Mouse (Mus musculus): ENCODE measurements at regions not wholly inside any gene's neighbourhood (a gene's known extent, or its start where the extent isn't known, plus 50 kb on each side); places are given as distances from the start of the nearest gene placed in this dataset.

- 1% methylated on average over 11 of the region's 12 CpGs for WGBS
- Histone ChIP-seq H3K27me3 (no peaks in the 10 kb centered on the region), H3K4me3 (peak overlapping the region; percentile 52), H3K27ac (peak overlapping the region; percentile 98), H3K9ac (peak overlapping the region; percentile 71), H3K36me3 (ENCODE audit: poor library complexity, severe bottlenecking) (no peaks in the 10 kb centered on the region), H3K9me3 (replicated peaks) (no peaks in the 10 kb centered on the region), H3K4me1 (peaks cover 34% of the 10 kb centered on the region), H3K4me2 (peak overlapping the region; percentile 65)
- peak; percentile 26; the same call in 1 of the 2 replicates for ATAC-seq
These were observed 227.1 kb upstream of the Tprg start for GRCm38 (mm10) chr16:25059504-25059992.

- H3K9ac ChIP-seq, result no peak overlapping the region
- peak overlapping the region; percentile 65; the same call in 1 of the 2 replicates for H3K4me2 ChIP-seq
- no peaks in the 10 kb centered on the region for H3K9me3 ChIP-seq (replicated peaks)
- no peak overlapping the region for H3K4me3 ChIP-seq
- H3K36me3 ChIP-seq (ENCODE audit: poor library complexity, severe bottlenecking), result no peaks in the 10 kb centered on the region
- H3K27me3 ChIP-seq, result no peaks in the 10 kb centered on the region
- H3K27ac ChIP-seq, result peak overlapping the region; percentile 98
- no peak for ATAC-seq
- WGBS, result 82% methylated on average over 8 of the region's 8 CpGs
- peaks cover 32% of the 10 kb centered on the region for H3K4me1 ChIP-seq
These were observed 226.4 kb upstream of the Tprg start for GRCm38 (mm10) chr16:25060266-25060665.

- WGBS, result 89% methylated on average over 4 of the region's 4 CpGs
- Histone ChIP-seq H3K4me3 (no peak overlapping the region), H3K9me3 (replicated peaks) (no peaks in the 10 kb centered on the region), H3K9ac (no peak overlapping the region), H3K27me3 (no peaks in the 10 kb centered on the region), H3K27ac (no peak overlapping the region), H3K36me3 (ENCODE audit: poor library complexity, severe bottlenecking) (no peaks in the 10 kb centered on the region), H3K4me2 (no peak overlapping the region), H3K4me1 (peaks cover 27% of the 10 kb centered on the region)
- ATAC-seq, result no peak
These were observed 225.0 kb upstream of the Tprg start for GRCm38 (mm10) chr16:25061631-25062030.

- H3K4me3 ChIP-seq, result no peak overlapping the region
- peaks cover 12% of the 10 kb centered on the region for H3K4me1 ChIP-seq
- H3K36me3 ChIP-seq (ENCODE audit: poor library complexity, severe bottlenecking), result no peaks in the 10 kb centered on the region
- H3K4me2 ChIP-seq, result no peak overlapping the region
- H3K27ac ChIP-seq, result no peak overlapping the region
- H3K9me3 ChIP-seq (replicated peaks), result no peaks in the 10 kb centered on the region
- no peaks in the 10 kb centered on the region for H3K27me3 ChIP-seq
- H3K9ac ChIP-seq, result no peak overlapping the region
- ATAC-seq, result no peak
These were observed 222.6 kb upstream of the Tprg start for GRCm38 (mm10) chr16:25063981-25064380.

- H3K27ac ChIP-seq, result no peak overlapping the region
- 8% methylated on average over 4 of the region's 4 CpGs for WGBS
- H3K9ac ChIP-seq, result no peak overlapping the region
- no peak overlapping the region for H3K4me3 ChIP-seq
- no peaks in the 10 kb centered on the region for H3K36me3 ChIP-seq (ENCODE audit: poor library complexity, severe bottlenecking)
- H3K4me1 ChIP-seq, result peaks cover 10% of the 10 kb centered on the region
- no peaks in the 10 kb centered on the region for H3K9me3 ChIP-seq (replicated peaks)
- H3K27me3 ChIP-seq, result no peaks in the 10 kb centered on the region
- ATAC-seq, result peak; percentile 51
- H3K4me2 ChIP-seq, result no peak overlapping the region
These were observed 222.1 kb upstream of the Tprg start for GRCm38 (mm10) chr16:25064538-25064937.

GRCm38 (mm10) chr16:25066822-25067221 is 219.8 kb upstream of the Tprg start:
- 89% methylated on average over 7 of the region's 7 CpGs for WGBS

GRCm38 (mm10) chr16:25067276-25068249 is 219.1 kb upstream of the Tprg start:
- Histone ChIP-seq H3K4me2 (no peak overlapping the region), H3K27ac (no peak overlapping the region), H3K9ac (no peak overlapping the region), H3K9me3 (replicated peaks) (no peaks in the 10 kb centered on the region), H3K4me3 (no peak overlapping the region), H3K27me3 (no peaks in the 10 kb centered on the region), H3K36me3 (ENCODE audit: poor library complexity, severe bottlenecking) (no peaks in the 10 kb centered on the region), H3K4me1 (no peaks in the 10 kb centered on the region)
- 53% methylated on average over 8 of the region's 8 CpGs for WGBS
- ATAC-seq, result peak; percentile 28; the same call in 1 of the 2 replicates

More at GRCm38 (mm10) chr16:25066822-25067221, 219.8 kb upstream of the Tprg start:
- Histone ChIP-seq H3K4me1 (no peaks in the 10 kb centered on the region), H3K27me3 (no peaks in the 10 kb centered on the region), H3K9me3 (replicated peaks) (no peaks in the 10 kb centered on the region), H3K36me3 (ENCODE audit: poor library complexity, severe bottlenecking) (no peaks in the 10 kb centered on the region), H3K4me2 (no peak overlapping the region), H3K27ac (no peak overlapping the region), H3K9ac (no peak overlapping the region), H3K4me3 (no peak overlapping the region)
- ATAC-seq, result no peak

GRCm38 (mm10) chr16:25080811-25081210 is 205.8 kb upstream of the Tprg start:
- ATAC-seq, result no peak
- Histone ChIP-seq H3K27ac (no peak overlapping the region), H3K4me1 (no peaks in the 10 kb centered on the region), H3K27me3 (no peaks in the 10 kb centered on the region), H3K4me3 (no peak overlapping the region), H3K9me3 (replicated peaks) (no peaks in the 10 kb centered on the region), H3K9ac (no peak overlapping the region), H3K4me2 (no peak overlapping the region), H3K36me3 (ENCODE audit: poor library complexity, severe bottlenecking) (no peaks in the 10 kb centered on the region)
- WGBS, result 94% methylated on average over 6 of the region's 6 CpGs

- no peaks in the 10 kb centered on the region for H3K27me3 ChIP-seq
- H3K36me3 ChIP-seq (ENCODE audit: poor library complexity, severe bottlenecking), result no peaks in the 10 kb centered on the region
- H3K9ac ChIP-seq, result no peak overlapping the region
- peaks cover 11% of the 10 kb centered on the region for H3K4me1 ChIP-seq
- H3K4me3 ChIP-seq, result no peak overlapping the region
- WGBS, result 94% methylated on average over 1 of the region's 1 CpGs
- ATAC-seq, result no peak
- H3K4me2 ChIP-seq, result no peak overlapping the region
- H3K9me3 ChIP-seq (replicated peaks), result no peaks in the 10 kb centered on the region
- no peak overlapping the region for H3K27ac ChIP-seq
These were observed 202.9 kb upstream of the Tprg start for GRCm38 (mm10) chr16:25083729-25084128.

GRCm38 (mm10) chr16:25087741-25088648 is 198.6 kb upstream of the Tprg start:
- Histone ChIP-seq H3K27ac (peak overlapping the region; percentile 10; the same call in 1 of the 2 replicates), H3K27me3 (no peaks in the 10 kb centered on the region), H3K9ac (no peak overlapping the region), H3K4me2 (no peak overlapping the region), H3K9me3 (replicated peaks) (no peaks in the 10 kb centered on the region), H3K36me3 (ENCODE audit: poor library complexity, severe bottlenecking) (no peaks in the 10 kb centered on the region), H3K4me3 (no peak overlapping the region), H3K4me1 (peaks cover 14% of the 10 kb centered on the region)
- ATAC-seq, result no peak
- 61% methylated on average over 10 of the region's 10 CpGs for WGBS

- Histone ChIP-seq H3K27me3 (no peaks in the 10 kb centered on the region), H3K4me2 (no peak overlapping the region), H3K9me3 (replicated peaks) (no peaks in the 10 kb centered on the region), H3K9ac (no peak overlapping the region), H3K4me1 (peaks cover 14% of the 10 kb centered on the region), H3K36me3 (ENCODE audit: poor library complexity, severe bottlenecking) (no peaks in the 10 kb centered on the region), H3K4me3 (no peak overlapping the region), H3K27ac (no peak overlapping the region)
- ATAC-seq, result no peak
- 82% methylated on average over 2 of the region's 2 CpGs for WGBS
These were observed 198.0 kb upstream of the Tprg start for GRCm38 (mm10) chr16:25088649-25089019.

GRCm38 (mm10) chr16:25104165-25104564 is 182.5 kb upstream of the Tprg start:
- WGBS, result 71% methylated on average over 2 of the region's 2 CpGs
- 0 out of 2 replicates have a peak, but pooled peaks cover 4% of the 10 kb centered on the region for H3K9me3 ChIP-seq (replicated peaks)
- peak overlapping the region; percentile 12; the same call in 1 of the 2 replicates for H3K27ac ChIP-seq
- H3K4me1 ChIP-seq, result peaks cover 14% of the 10 kb centered on the region
- no peak overlapping the region for H3K4me3 ChIP-seq
- H3K27me3 ChIP-seq, result no peaks in the 10 kb centered on the region
- no peak overlapping the region for H3K4me2 ChIP-seq
- H3K36me3 ChIP-seq (ENCODE audit: poor library complexity, severe bottlenecking), result no peaks in the 10 kb centered on the region
- no peak for ATAC-seq
- no peak overlapping the region for H3K9ac ChIP-seq
